Mouse (Mus musculus) intestine, postnatal 0 days (tissue): ENCODE data around the gene Chka. TPM values are rescaled to one million over a fixed set of nuclear protein-coding genes. Genes with fewer than 3 reads are reported as not detected.

Source experiments
- ATAC-seq: fragments of 200-750 bp; cut with Nextera tagmentation; 2 replicates; pipeline ENCODE4 v1.8.0; 2017; ENCODE audit warnings: mild to moderate bottlenecking, moderate TSS enrichment, moderate library complexity
- H3K27ac ChIP-seq: fragments of 300-500 bp; sonication (generic); 2 replicates; pipeline ENCODE4 v1.5.1; 2014; ENCODE audit warnings: mild to moderate bottlenecking, low read depth, low read length, moderate library complexity
- H3K27me3 ChIP-seq: fragments of 300-500 bp; sonication (generic); replicated peaks from 2 replicates; pipeline ENCODE4 v1.6.1; 2014; ENCODE audit warnings: low read length, mixed read lengths; ENCODE audit not compliant: control insufficient read depth, insufficient read depth
- H3K36me3 ChIP-seq: fragments of 300-500 bp; sonication (generic); 2 replicates; pipeline ENCODE4 v1.6.1; 2014; ENCODE audit warnings: mild to moderate bottlenecking, moderate library complexity; ENCODE audit not compliant: control insufficient read depth, insufficient read depth
- H3K4me1 ChIP-seq: fragments of 300-500 bp; sonication (generic); replicated peaks from 2 replicates; pipeline ENCODE4 v1.6.1; 2014; ENCODE audit warnings: antibody characterized with exemption, low read length, mixed read lengths; ENCODE audit not compliant: control insufficient read depth, insufficient read depth
- H3K4me2 ChIP-seq: fragments of 300-500 bp; sonication (generic); replicated peaks from 2 replicates; pipeline ENCODE4 v1.6.1; 2014; ENCODE audit warnings: low read depth, mild to moderate bottlenecking, moderate library complexity
- H3K4me3 ChIP-seq: fragments of 300-500 bp; sonication (generic); 2 replicates; pipeline ENCODE4 v1.5.1; 2014; ENCODE audit warnings: low read depth, low read length
- H3K9ac ChIP-seq: fragments of 300-500 bp; sonication (generic); 2 replicates; pipeline ENCODE4 v1.6.1; 2014; ENCODE audit warnings: mild to moderate bottlenecking, low read depth, low read length
- H3K9me3 ChIP-seq: fragments of 300-500 bp; sonication (generic); 2 replicates; pipeline ENCODE4 v1.6.1; 2016; ENCODE audit warnings: mixed run types; ENCODE audit not compliant: control insufficient read depth
- CTCF ChIP-seq: sonication (generic); IDR thresholded peaks from 2 replicates; pipeline ENCODE4 v1.5.1; 2016; ENCODE audit warnings: low read depth, mild to moderate bottlenecking, control low read depth, antibody characterized with exemption, moderate library complexity
- WGBS: fragments of 180-500 bp; shearing (Covaris S2); extraction: QIAGEN DNeasy Blood & Tissue Kit; methylation state at CpG from one replicate; pipeline ENCODE4 v1.1.7; 2014; 5-methylcytosine and 5-hydroxymethylcytosine counted together
- polyA plus RNA-seq: library from polyadenylated mRNA; unstranded; fragments of >200 nt; fragmentation: Nextera tagmentation; extraction: Ambion mirVana; gene quantifications from 2 replicates; pipeline ENCODE4 v1.2.1, GENCODE M21; 2015

The Chka gene
- polyA plus RNA-seq, 1 experiment from 2014 or later: 113 TPM

GRCm38 (mm10) chr19:3872373-3872772 lies 20.8 kb downstream of the Chka start:
- no peak overlapping the region for H3K27ac ChIP-seq
- no peak for ATAC-seq
- peaks cover 31% of the 10 kb centered on the region for H3K36me3 ChIP-seq
- 29% methylated on average over 4 of the region's 4 CpGs for WGBS
- H3K9ac ChIP-seq: no peak overlapping the region
- no peak for TF ChIP-seq CTCF
- H3K4me2 ChIP-seq: no peak overlapping the region
- H3K4me3 ChIP-seq: no peak overlapping the region
- no peaks in the 10 kb centered on the region for H3K9me3 ChIP-seq
- H3K4me1 ChIP-seq: 0 out of 2 replicates have a peak, but pooled peaks cover 4% of the 10 kb centered on the region
- H3K27me3 ChIP-seq: no peaks in the 10 kb centered on the region

- no peak for TF ChIP-seq CTCF
- ATAC-seq: peak; percentile 48; the same call in 1 of the 2 replicates
- Histone ChIP-seq H3K9me3 (no peaks in the 10 kb centered on the region), H3K27ac (no peak overlapping the region), H3K9ac (no peak overlapping the region), H3K4me2 (no peak overlapping the region), H3K27me3 (no peaks in the 10 kb centered on the region), H3K36me3 (peaks cover 40% of the 10 kb centered on the region), H3K4me3 (no peak overlapping the region), H3K4me1 (0 out of 2 replicates have a peak, but pooled peaks cover 4% of the 10 kb centered on the region)
- WGBS: 40% methylated on average over 7 of the region's 7 CpGs
Measured at GRCm38 (mm10) chr19:3875045-3875444, 23.5 kb downstream of the Chka start.

DNA sequence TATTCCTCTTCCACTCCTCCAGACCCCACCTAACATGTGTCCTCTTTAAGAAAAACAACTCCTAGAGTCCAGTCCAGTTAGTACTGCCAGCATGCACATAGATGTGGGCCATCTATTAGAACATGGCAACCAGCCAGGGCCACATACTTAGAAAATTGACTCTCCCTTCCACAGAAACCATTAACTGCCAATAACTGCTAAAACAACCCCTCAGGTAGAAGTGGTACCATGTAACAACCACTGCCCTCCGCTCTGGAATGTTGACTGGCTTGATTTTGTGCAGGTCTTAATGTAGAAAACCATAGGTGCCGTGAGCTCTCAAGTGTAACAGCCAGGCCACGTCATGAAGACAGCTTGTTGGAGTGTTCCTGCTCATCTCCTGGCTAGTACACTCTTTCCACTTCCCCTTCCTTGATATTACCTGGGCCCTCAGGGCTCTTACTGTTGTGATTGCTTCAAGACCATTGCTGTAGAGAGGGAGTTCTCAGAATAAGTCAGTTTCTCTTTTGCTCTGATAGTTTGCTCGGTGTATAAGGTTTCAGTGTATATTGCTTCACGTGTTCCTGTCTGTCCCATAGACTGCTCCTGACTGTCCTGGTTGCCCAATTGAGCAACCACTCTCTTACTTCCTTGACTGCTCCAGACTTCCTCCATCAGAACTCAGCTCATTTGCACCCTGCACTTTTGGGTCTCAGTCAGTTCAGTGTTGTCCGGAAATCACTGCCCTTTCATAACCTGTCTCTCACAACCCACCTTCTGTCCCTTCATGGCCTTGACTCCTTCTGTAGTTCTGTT lies 28.7 kb downstream of the Chka start:
- H3K4me1 ChIP-seq: no peaks in the 10 kb centered on the region; the same call in 1 of the 2 replicates
- ATAC-seq: peak; percentile 67

DNA sequence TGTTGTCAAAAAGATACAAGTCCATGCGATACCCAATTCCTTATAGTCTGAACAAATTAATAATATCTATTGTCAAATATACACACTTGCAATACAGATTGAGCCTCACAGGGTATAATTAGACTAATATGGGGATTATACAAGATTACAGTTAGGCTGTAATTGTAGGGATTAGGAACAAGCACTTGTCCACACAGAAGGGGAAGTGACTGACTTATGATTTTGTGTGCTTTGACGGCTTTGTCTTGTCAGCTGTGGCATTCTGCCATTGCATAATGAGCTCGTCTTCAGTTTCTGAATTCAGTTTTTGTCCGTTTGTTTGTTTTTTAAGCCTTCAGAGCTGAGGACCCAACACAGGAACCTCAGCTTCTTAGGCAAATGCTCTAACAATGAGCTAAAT lies 30.6 kb downstream of the Chka start:
- no peak for ATAC-seq
- no peaks in the 10 kb centered on the region for H3K27me3 ChIP-seq
- H3K9ac ChIP-seq: no peak overlapping the region
- no peak overlapping the region for H3K4me3 ChIP-seq
- peaks cover 46% of the 10 kb centered on the region for H3K36me3 ChIP-seq
- H3K4me1 ChIP-seq: no peaks in the 10 kb centered on the region; the same call in 1 of the 2 replicates
- no peak overlapping the region for H3K27ac ChIP-seq
- WGBS: 76% methylated on average over 4 of the region's 4 CpGs
- no peak overlapping the region for H3K4me2 ChIP-seq
- H3K9me3 ChIP-seq: no peaks in the 10 kb centered on the region
- no peak for TF ChIP-seq CTCF

More for the DNA sequence above, 28.7 kb downstream of the Chka start:
- no peak for TF ChIP-seq CTCF
- WGBS: 64% methylated on average over 6 of the region's 6 CpGs
- no peak overlapping the region for H3K4me3 ChIP-seq
- no peaks in the 10 kb centered on the region for H3K9me3 ChIP-seq
- peaks cover 46% of the 10 kb centered on the region for H3K36me3 ChIP-seq
- H3K4me2 ChIP-seq: no peak overlapping the region
- no peaks in the 10 kb centered on the region for H3K27me3 ChIP-seq
- H3K27ac ChIP-seq: peak overlapping the region; percentile 29; the same call in 1 of the 2 replicates
- no peak overlapping the region for H3K9ac ChIP-seq

DNA sequence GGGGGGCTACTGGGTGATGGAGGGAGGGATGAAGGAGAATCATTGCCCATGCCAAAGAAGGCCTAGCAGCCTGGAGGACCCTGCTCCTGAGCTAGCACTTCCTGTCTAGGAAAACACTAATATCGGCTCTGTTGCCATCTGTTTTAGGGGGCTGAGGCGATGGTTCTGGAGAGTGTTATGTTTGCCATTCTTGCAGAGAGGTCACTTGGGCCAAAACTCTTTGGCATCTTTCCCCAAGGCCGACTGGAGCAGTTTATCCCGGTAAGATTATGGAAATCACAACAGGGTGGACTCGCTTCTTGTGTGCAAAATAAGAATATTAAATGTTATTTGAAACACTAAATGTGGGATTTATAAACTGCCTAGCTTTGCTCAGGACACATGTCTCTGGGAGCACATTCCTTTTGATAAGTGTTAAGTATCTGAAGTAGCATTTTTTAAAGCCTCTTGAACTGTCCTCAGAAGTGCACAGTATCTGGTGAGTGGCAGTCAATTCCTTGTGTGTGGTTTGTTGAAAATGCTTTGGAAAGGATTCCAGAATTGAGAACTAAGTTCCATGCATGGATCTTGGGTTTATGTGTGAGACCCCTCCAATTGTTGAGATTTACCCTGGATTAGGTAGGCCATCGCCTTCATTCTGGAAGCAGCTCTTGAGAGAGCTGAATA lies 32.9 kb downstream of the Chka start:
- Histone ChIP-seq H3K27ac (no peak overlapping the region), H3K4me1 (no peaks in the 10 kb centered on the region; the same call in 1 of the 2 replicates), H3K36me3 (peaks cover 52% of the 10 kb centered on the region), H3K9ac (no peak overlapping the region), H3K27me3 (no peaks in the 10 kb centered on the region), H3K9me3 (no peaks in the 10 kb centered on the region), H3K4me2 (no peak overlapping the region), H3K4me3 (no peak overlapping the region)
- WGBS: 55% methylated on average over 6 of the region's 6 CpGs
- TF ChIP-seq CTCF: no peak
- ATAC-seq: no peak

DNA sequence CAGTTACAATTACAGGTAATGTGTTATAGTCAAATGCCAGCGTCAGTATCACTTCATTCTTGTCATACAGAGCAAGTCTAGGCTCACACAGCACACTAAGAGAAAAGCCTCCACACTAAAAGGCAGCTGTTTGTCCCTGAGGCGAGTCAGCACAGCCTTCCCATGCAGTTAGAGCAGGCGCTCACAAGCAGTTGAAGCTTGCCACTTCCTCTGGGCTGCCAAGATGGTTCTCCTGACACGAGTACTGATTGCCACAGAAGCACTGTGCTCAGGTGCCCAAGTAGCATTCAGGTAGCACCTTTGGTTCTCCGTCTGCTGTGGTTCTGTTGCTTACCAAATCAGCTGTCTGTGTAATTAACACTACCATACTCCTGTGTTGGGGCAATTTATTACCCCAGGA lies 37.5 kb downstream of the Chka start:
- Histone ChIP-seq H3K36me3 (peaks cover 94% of the 10 kb centered on the region), H3K27ac (no peak overlapping the region)

More for the DNA sequence above, 37.5 kb downstream of the Chka start:
- ATAC-seq: no peak
- H3K9me3 ChIP-seq: no peaks in the 10 kb centered on the region
- no peak overlapping the region for H3K4me2 ChIP-seq
- no peak for TF ChIP-seq CTCF
- WGBS: 93% methylated on average over 5 of the region's 5 CpGs
- H3K4me1 ChIP-seq: no peaks in the 10 kb centered on the region
- H3K4me3 ChIP-seq: no peak overlapping the region
- H3K27me3 ChIP-seq: no peaks in the 10 kb centered on the region
- no peak overlapping the region for H3K9ac ChIP-seq
